Mouse (Mus musculus): ENCODE measurements around the gene Gins2.

DNA sequence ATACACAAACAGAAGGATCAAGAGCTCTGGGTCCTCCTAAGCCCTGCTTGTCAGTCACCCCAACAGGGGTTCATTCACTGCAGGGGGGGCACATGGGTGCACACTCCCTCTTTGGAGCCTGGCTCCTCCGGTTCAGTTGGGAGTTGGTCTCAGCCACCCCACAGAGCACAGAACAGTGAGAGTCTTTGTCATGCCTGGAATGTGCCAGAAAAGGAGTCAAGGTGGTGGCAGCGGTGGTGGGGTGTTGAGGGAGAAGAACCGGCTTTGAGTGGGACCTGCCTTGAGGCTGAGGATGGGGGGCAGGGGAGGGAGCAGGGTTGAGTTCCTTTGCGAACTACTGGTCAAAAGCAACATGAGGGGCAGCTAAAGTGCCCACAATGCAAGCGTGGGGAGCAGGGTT lies 40.9 kb upstream of the Gins2 start:
- TF ChIP-seq CTCF (IDR thresholded peaks at IDR 0.05; ENCODE audit: borderline replicate concordance, insufficient read depth, low read depth, low read length) (no peak), POLR2A (IDR thresholded peaks at IDR 0.05; ENCODE audit: borderline replicate concordance, insufficient read depth, low read length) (no peak)

Data from cerebellum, adult 2 months (tissue).